Mouse (Mus musculus): ENCODE measurements around the gene Themis3. TPM values are rescaled to one million over a fixed set of nuclear protein-coding genes. Genes with fewer than 3 reads are reported as not detected.

Gene Themis3
- polyA plus RNA-seq, 1 experiment = 0.08 TPM

GRCm38 (mm10) chr17:66519554-66520553, 74.6 kb downstream of the Themis3 start, which contains the start of gene Rab12:
TSS of gene Rab12 (minus strand) at chr17:66519729.
- peak; percentile 40; the same call in 1 of the 2 replicates for TF ChIP-seq POLR2A (IDR thresholded peaks at IDR 0.05; ENCODE audit: borderline replicate concordance, extremely low read depth, low read depth, low read length)
- peak; percentile 68 for TF ChIP-seq CTCF (IDR thresholded peaks at IDR 0.05; ENCODE audit: insufficient read depth, low read length)
- H3K4me3 ChIP-seq (replicated peaks; ENCODE audit: extremely low read depth, low read depth, low read length) = peak within 1 kb of the TSS; percentile 92
- DNase-seq = peak; percentile 84
- 7% methylated on average over 71 of the region's 71 CpGs for WGBS
- H3K4me1 ChIP-seq (ENCODE audit: control insufficient read depth, insufficient read depth, low read length) = peaks cover 12% of the 10 kb centered on the region

GRCm38 (mm10) chr17:66518877-66519553, 75.4 kb downstream of the Themis3 start:
- no peak for TF ChIP-seq CTCF (IDR thresholded peaks at IDR 0.05; ENCODE audit: insufficient read depth, low read length)
- no peak for TF ChIP-seq POLR2A (IDR thresholded peaks at IDR 0.05; ENCODE audit: borderline replicate concordance, extremely low read depth, low read depth, low read length)
- H3K4me1 ChIP-seq (ENCODE audit: control insufficient read depth, insufficient read depth, low read length) = peaks cover 12% of the 10 kb centered on the region
- WGBS = under 1% methylated on average over 57 of the region's 57 CpGs
- peak; percentile 42 for DNase-seq
- peak overlapping the region; percentile 92 for H3K4me3 ChIP-seq (replicated peaks; ENCODE audit: extremely low read depth, low read depth, low read length)

- TF ChIP-seq POLR2A (IDR thresholded peaks at IDR 0.05; ENCODE audit: borderline replicate concordance, extremely low read depth, low read depth, low read length) (no peak), CTCF (IDR thresholded peaks at IDR 0.05; ENCODE audit: insufficient read depth, low read length) (no peak)
- H3K4me3 ChIP-seq (replicated peaks; ENCODE audit: extremely low read depth, low read depth, low read length) = no peak overlapping the region
- H3K4me1 ChIP-seq (ENCODE audit: control insufficient read depth, insufficient read depth, low read length) = peaks cover 8% of the 10 kb centered on the region
- DNase-seq = peak; percentile 36
- 69% methylated on average over 4 of the region's 4 CpGs for WGBS
These were observed 77.5 kb downstream of the Themis3 start for GRCm38 (mm10) chr17:66516953-66517352.

GRCm38 (mm10) chr17:66514288-66514995, 80.0 kb downstream of the Themis3 start:
- TF ChIP-seq CTCF (IDR thresholded peaks at IDR 0.05; ENCODE audit: insufficient read depth, low read length) = no peak
- TF ChIP-seq POLR2A (IDR thresholded peaks at IDR 0.05; ENCODE audit: borderline replicate concordance, extremely low read depth, low read depth, low read length) = no peak
- H3K4me1 ChIP-seq (ENCODE audit: control insufficient read depth, insufficient read depth, low read length) = peaks cover 28% of the 10 kb centered on the region
- 83% methylated on average over 10 of the region's 10 CpGs for WGBS
- no peak for DNase-seq
- H3K4me3 ChIP-seq (replicated peaks; ENCODE audit: extremely low read depth, low read depth, low read length) = no peak overlapping the region

- Histone ChIP-seq H3K4me1 (ENCODE audit: control insufficient read depth, insufficient read depth, low read length) (peaks cover 25% of the 10 kb centered on the region), H3K4me3 (replicated peaks; ENCODE audit: extremely low read depth, low read depth, low read length) (no peak overlapping the region)
- TF ChIP-seq CTCF (IDR thresholded peaks at IDR 0.05; ENCODE audit: insufficient read depth, low read length) = no peak
- TF ChIP-seq POLR2A (IDR thresholded peaks at IDR 0.05; ENCODE audit: borderline replicate concordance, extremely low read depth, low read depth, low read length) = no peak
- 51% methylated on average over 15 of the region's 15 CpGs for WGBS
- no peak for DNase-seq
These were observed 82.0 kb downstream of the Themis3 start for GRCm38 (mm10) chr17:66512202-66512956.

GRCm38 (mm10) chr17:66510221-66510683, 84.2 kb downstream of the Themis3 start:
- Histone ChIP-seq H3K4me1 (ENCODE audit: control insufficient read depth, insufficient read depth, low read length) (peaks cover 20% of the 10 kb centered on the region), H3K4me3 (replicated peaks; ENCODE audit: extremely low read depth, low read depth, low read length) (no peak overlapping the region)
- TF ChIP-seq POLR2A (IDR thresholded peaks at IDR 0.05; ENCODE audit: borderline replicate concordance, extremely low read depth, low read depth, low read length) (no peak), CTCF (IDR thresholded peaks at IDR 0.05; ENCODE audit: insufficient read depth, low read length) (no peak)
- peak; percentile 42 for DNase-seq
- 11% methylated on average over 10 of the region's 10 CpGs for WGBS

GRCm38 (mm10) chr17:66507049-66507954, 87.1 kb downstream of the Themis3 start:
- WGBS = 72% methylated on average over 9 of the region's 9 CpGs

More at GRCm38 (mm10) chr17:66507049-66507954, 87.1 kb downstream of the Themis3 start:
- no peak for TF ChIP-seq POLR2A (IDR thresholded peaks at IDR 0.05; ENCODE audit: borderline replicate concordance, extremely low read depth, low read depth, low read length)
- no peak for TF ChIP-seq CTCF (IDR thresholded peaks at IDR 0.05; ENCODE audit: insufficient read depth, low read length)
- DNase-seq = no peak
- no peak overlapping the region for H3K4me3 ChIP-seq (replicated peaks; ENCODE audit: extremely low read depth, low read depth, low read length)
- H3K4me1 ChIP-seq (ENCODE audit: control insufficient read depth, insufficient read depth, low read length) = peaks cover 22% of the 10 kb centered on the region

All from lung, adult 2 months (tissue).